Mouse (Mus musculus) ZHBTc4 (cell line): ENCODE measurements around the gene Serbp1.

Source experiments
- DNase-seq: peaks from one replicate; pipeline ENCODE4 v3.0.0-alpha.2; 2011; ENCODE audit warnings: low read depth, low spot score

Gene Serbp1

GRCm38 (mm10) chr6:67237977-67238376 is at the start of gene Serbp1:
Serbp1 (plus strand) TSS chr6:67238176.
- peak; percentile 94 for DNase-seq

- DNase-seq: no peak
These were observed 44.4 kb upstream of the Serbp1 start for GRCm38 (mm10) chr6:67193591-67193990.

- no peak for DNase-seq
These were observed 43.4 kb upstream of the Serbp1 start for GRCm38 (mm10) chr6:67194606-67195005.

- peak; percentile 42 for DNase-seq
These were observed 42.8 kb upstream of the Serbp1 start for GRCm38 (mm10) chr6:67195148-67195611.

- DNase-seq: no peak
These were observed 41.2 kb upstream of the Serbp1 start for GRCm38 (mm10) chr6:67196821-67197220.

GRCm38 (mm10) chr6:67198085-67198484 is 39.9 kb upstream of the Serbp1 start:
- peak; percentile 64 for DNase-seq

- no peak for DNase-seq
These were observed 37.2 kb upstream of the Serbp1 start for GRCm38 (mm10) chr6:67200715-67201322.

GRCm38 (mm10) chr6:67205081-67206037 is 32.6 kb upstream of the Serbp1 start:
- peak; percentile 75 for DNase-seq

- no peak for DNase-seq
These were observed 25.6 kb upstream of the Serbp1 start for GRCm38 (mm10) chr6:67212362-67212761.

GRCm38 (mm10) chr6:67213429-67214098 is 24.4 kb upstream of the Serbp1 start:
- DNase-seq: no peak

- DNase-seq: no peak
These were observed 20.6 kb upstream of the Serbp1 start for GRCm38 (mm10) chr6:67217402-67217801.

- DNase-seq: peak; percentile 55
These were observed 20.1 kb upstream of the Serbp1 start for GRCm38 (mm10) chr6:67217846-67218245.

- peak; percentile 64 for DNase-seq
These were observed 19.4 kb upstream of the Serbp1 start for GRCm38 (mm10) chr6:67218566-67218965.

GRCm38 (mm10) chr6:67219931-67220330 is 18.0 kb upstream of the Serbp1 start:
- peak; percentile 93 for DNase-seq

- peak; percentile 54 for DNase-seq
These were observed 17.2 kb upstream of the Serbp1 start for GRCm38 (mm10) chr6:67220731-67221130.

- no peak for DNase-seq
These were observed 14.9 kb upstream of the Serbp1 start for GRCm38 (mm10) chr6:67223082-67223481.

- DNase-seq: no peak
These were observed 14.5 kb upstream of the Serbp1 start for GRCm38 (mm10) chr6:67223499-67223898.

GRCm38 (mm10) chr6:67226286-67226685 is 11.7 kb upstream of the Serbp1 start:
- no peak for DNase-seq

- DNase-seq: peak; percentile 76
These were observed 9.4 kb upstream of the Serbp1 start for GRCm38 (mm10) chr6:67228459-67229107.

GRCm38 (mm10) chr6:67229521-67229920 is 8.5 kb upstream of the Serbp1 start:
- peak; percentile 46 for DNase-seq

- DNase-seq: no peak
These were observed 8.0 kb upstream of the Serbp1 start for GRCm38 (mm10) chr6:67229922-67230518.
